Mouse (Mus musculus): Measurements from ENCODE around the gene Fli1.

The Fli1 gene

DNA sequence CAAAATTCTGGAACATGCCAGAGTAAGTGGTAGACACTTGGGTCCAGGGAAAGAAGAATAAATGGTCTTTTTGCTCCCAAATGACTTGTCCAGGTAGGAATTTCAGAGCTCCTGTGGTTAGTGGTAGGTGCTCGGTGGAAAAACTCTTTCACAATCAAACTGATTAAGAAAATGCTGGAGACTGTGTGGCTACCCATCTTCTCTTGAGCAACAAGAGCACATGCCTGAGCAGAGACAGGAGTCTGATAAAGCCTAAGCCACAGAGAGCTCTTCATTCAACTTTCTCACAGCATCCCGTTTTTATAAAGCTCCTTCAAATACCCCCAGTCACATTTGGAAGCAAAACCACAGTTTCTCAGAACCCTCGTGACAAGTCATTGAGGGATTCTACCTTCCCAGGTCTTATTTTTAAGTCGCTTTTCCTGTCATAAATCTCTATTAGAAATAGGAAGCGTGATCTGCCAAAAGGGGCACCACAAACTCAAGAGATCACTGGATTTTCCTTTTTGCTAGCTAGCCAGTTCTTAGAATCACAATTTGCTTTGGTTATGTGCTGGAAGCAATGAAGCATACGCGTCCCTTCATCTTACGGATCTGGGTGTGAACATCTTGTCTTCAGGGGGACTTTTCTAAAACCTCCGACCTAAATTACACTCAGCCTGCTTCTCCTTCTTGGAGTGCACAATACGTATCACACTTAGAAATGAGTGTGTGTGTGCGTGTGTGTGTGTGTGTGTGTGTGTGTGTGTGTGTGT lies 40.2 kb downstream of the Fli1 start:
- no peak for DNase-seq

DNA sequence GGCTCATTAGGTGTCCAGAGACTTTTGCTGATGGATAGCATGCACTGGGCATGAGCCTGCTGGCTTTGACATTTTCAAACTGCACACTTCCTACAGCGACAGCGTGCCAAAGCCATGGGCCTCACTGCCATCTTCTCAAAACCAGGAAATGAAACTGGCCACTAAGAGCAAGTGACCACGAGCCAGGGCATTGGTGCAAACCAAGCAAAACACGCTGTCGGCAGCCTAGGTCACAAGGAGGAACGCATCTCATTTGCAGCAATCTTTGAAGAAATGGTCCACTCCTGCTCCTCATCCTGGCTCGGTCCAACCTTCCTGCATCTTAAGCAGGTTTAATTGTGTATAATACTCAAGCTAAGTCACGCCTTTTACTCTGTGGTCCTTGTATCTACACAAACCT lies 41.8 kb downstream of the Fli1 start:
- no peak for DNase-seq

DNA sequence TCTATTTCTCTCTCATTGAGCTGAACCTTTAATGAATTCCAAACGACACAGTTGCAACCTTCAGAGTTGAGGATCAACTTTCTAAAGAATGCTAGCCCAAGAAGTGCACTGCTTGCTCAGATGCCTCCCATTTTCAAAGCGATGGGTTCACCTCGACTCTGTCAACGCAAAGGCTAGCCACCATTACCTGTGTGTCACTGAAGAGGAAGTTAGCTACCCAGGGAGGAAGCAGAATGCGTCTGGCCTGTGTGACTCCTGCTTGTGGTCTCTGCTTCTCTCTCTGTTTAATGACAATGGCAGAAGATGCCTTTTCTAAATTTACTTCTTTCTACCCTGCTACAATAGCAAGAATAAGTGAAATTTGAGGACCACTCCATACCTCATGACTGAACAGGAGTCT lies 42.6 kb downstream of the Fli1 start:
- no peak for DNase-seq

DNA sequence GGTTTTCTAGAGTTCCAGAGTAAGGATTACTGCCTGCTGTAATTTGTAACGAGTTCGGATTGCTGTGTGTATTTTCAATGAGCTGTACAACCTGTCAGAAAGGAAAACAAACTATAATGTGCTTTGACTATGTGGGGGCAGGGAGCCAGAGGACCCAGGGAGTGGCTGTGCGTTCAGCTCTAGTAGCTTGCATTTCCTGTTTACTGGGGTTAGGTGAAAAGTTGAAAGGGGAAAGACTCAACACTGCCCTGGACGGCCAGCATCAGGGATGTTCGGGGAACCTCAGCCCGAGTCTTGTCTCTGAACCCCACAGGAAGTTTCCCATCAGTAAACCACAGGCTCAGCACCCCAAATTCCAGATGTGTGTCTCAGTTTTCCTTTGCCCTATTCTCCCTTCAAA lies 43.2 kb downstream of the Fli1 start:
- DNase-seq, result peak in 1 of 2 experiments; percentile 57

DNA sequence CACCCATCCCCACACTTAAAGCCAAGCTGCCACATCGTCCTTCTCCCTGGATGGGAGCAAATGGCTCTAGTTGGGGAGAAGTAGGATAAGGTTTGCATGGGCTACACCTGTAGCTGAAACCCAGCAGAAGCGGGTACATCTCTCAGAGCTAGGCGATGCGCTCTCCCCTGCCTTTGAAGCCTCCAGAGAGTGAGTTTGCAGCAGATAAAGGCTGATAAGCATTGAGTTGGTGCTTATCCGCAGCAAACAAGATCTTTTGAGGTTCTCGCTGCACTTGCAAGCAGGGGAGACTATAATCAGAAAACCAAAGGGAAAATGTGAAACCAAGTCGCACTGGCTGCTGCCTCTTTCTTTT lies 47.0 kb downstream of the Fli1 start:
- peak; percentile 68 to 79 for DNase-seq

DNA sequence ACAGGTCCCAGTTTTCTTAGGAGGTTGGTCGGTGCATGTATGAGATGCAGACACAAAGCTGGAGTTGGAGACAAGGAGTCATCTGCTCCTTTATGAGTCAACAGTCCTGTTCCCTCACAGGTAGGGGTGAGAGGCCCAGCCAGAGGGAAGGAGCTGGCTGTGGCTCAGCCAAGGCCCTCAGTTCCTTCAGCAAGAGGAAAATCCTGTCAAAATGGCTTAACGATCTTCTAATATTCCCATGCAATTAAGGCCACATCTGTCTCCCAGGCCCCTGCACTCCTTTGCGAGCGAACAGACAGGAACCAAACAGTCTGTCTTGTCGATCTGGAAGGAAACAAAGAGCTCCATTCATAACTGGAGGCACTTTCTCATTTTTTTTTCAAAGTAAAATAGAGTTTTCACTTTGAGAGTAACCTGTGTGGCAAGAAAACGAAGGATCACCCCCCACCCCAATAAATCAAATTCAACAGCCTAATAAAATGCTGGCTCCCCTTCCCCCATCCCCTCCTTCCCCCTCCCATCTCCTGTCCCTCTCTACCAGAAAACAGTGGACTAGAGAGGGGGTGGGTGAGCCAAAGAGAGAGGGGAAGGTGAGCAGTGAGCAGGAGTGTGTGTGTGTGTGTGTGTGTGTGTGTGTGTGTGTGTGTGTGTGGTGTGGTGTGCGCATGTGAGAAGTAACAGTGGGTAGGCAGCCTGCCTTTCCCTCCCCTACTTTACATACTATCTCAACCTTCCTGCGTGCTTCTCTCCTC lies 47.6 kb downstream of the Fli1 start:
- no peak for DNase-seq

DNA sequence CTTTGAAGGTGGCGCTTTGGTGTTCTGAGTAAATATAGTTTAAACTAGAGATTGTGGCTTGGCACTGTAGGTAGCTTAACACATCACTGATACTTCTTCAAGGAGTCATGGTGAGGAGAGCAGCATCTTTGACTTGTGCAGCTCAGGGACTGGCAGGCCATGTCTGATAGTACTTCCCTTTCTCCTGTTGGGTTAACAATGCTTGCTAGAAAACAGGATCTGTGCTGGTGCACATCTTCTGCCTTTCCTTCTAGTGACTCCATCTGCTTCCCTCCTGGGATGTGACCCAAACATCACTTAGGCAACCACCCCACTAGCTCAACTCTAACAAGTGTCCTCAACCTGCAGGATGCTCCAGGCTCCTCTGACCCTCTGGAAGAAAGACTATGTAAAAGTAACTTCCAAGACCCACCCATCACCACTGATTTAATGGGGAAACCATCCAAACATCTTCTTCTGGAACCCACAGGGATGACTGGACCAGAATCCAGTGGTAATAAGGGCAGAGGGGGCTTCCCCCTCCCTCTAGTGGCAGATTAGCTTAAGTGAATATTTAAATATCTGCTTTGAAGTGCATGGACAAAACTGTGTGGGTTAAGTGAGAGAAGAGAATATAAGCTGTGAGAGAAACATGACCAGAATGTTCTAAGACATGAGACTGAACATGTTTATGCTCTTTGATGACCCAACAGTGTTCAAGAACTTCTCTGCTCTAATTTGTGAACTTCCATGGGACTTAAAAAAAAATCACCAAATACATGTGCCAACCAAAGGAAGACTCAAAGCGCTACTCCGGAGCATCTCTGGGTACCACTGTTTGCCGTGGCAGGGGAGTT lies 48.9 kb downstream of the Fli1 start:
- no peak for DNase-seq

DNA sequence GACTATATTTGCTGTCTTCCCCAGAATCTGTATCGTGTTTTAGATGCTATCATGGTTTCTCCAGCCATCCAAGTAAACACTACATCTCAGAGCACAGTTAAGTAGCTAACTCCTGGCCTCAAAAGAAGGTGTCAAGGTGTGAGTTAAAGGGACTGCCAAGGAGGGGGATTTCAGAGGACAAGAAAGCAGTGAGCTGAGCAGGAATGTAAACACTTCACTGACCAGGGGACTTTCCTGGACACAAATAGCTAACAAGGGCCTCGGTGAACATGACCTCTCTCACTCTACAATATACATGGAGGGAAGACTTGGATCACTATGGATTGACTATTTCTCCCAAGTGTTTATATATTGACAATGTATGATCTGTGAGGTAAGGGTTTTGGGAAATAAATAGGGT lies 49.9 kb downstream of the Fli1 start:
- no peak for DNase-seq

DNA sequence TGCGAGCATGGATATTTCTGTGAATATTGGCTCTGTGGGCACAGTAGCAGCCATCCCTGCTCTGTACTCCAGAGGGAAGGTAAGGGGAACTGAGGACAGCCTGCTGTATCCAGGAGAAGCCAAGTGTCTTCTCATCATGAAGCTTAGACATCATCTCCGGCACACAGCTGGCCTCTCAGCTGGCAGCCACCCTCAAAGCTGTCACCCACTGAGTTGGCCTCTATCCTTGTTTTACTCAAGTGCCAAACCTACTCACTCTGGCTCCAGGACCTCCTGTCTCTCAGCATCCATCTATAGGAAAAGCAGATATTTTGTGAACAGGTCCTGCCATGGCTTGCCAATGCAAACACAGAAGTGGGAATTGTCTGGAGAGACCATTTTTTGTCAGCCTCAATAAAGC lies 51.2 kb downstream of the Fli1 start:
- DNase-seq, result no peak

DNA sequence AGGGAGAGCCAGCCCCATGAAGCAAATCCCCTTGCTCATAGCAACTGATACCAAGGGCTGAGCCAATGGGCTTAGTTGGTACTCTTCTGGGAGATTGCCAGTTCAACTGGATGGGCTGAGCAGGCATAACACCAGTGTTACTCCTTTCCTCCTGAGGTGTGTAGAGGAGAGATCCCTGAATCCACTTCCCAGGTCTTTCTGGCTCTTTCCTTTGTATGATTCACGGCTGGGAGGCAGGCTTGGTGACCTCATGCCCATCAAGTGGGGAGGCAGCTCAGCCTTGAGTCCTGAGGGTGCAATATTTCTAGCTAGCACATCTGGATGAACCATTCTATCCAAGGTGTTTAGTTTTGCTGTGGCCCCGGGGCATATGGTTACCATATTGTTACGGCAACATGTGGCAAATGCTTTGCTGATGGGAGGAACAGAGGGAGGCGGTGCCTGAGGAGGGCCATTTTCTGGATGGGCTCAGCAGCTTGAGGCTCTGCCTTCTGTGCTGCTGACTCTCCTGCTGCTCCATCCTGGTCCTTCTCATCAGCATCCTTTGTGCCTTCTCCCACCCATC lies 52.8 kb downstream of the Fli1 start:
- DNase-seq, result no peak

DNA sequence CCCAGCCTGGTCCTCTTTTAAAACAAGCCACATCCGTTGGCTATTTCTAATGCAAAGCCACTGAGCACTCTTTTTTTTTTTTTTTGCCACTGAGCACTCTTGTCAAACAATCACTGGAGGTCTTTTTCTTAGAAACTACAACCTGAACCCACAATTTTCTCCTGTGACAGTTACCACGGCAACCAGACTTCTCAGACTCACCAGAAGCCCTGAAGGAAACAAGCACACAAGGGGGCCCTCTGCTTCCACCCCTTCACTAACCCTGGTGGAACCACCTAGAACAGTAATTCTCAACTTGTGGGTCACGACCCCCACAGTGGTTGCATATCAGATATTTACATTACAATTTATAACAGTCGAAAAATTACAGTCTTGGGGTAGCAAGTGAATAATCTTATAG lies 53.3 kb downstream of the Fli1 start:
- DNase-seq, result peak in 1 of 2 experiments; percentile 48

DNA sequence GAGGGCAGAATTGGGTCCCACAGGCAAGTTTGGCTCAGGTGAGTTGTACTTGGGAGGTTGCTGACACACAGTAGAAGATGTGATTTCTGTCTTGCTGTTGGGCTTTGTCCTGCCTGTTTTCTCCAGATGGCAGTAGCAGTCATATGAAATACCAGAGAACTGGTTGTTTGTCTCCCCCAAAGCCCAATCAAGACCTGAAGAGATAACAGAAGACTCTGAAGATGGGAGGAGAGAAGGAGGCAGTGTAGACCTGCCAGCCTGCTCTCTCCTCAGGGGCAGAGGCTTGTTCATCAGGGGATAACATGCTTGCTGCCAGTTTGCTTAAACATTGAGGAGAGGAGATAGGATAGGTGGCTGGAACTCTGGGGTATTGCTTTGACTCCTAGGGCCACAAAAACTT lies 54.0 kb downstream of the Fli1 start:
- no peak for DNase-seq

DNA sequence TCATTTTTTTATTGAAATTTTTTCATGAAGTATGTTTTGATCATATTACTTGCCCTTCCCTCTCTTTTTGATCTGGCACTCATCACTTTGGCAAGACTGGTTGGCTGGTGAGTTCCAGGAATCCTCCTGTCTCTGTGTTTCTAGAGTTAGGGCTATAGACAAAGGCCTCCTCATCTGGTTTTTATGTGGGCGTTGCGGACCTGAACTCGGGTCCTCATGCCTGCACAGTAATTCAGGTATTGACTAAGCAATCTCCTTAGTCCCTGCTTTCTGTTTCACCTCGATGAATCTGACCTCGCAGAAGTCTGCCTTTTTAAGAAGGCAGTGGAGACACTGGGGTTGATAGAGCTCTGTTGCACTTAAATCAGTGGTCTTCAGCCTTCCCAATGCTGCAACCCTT lies 54.8 kb downstream of the Fli1 start:
- no peak for DNase-seq

DNA sequence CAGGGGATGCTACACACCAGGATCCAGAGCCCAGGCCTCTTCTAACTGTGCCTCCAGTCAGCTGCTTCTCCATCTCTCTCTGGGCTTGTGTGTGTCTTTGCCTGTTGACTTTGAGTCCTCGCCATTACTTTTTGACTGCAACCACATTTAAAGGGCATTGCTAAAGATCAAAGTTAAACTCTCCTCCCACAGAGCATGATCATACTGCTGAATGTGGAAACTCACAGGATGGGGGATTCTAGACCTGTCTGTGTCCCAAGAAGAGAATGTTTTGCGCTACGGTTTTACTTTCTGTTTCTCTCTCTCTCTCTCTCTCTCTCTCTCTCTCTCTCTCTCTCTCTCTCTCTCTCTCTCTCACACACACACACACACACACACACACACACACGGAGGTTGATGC lies 55.3 kb downstream of the Fli1 start:
- DNase-seq, result no peak

DNA sequence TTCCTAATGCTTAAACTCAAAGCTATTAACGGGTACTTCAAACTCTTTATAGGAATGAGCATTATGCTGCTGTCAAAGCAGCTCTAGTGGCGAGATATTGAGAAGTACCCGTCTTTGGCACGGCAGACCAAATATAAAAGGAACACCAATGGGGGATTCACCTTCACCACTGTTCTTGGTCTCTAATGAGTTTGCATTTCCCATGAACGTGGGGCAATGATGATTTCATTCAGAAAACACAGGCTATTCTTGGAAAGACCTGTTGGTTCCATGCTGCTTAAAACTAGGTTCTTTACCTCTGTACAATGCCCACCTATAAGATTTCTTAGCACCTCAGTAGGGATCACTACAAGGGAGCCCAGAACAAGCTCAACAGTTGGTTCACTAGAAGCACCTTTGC lies 62.2 kb downstream of the Fli1 start:
- no peak for DNase-seq

DNA sequence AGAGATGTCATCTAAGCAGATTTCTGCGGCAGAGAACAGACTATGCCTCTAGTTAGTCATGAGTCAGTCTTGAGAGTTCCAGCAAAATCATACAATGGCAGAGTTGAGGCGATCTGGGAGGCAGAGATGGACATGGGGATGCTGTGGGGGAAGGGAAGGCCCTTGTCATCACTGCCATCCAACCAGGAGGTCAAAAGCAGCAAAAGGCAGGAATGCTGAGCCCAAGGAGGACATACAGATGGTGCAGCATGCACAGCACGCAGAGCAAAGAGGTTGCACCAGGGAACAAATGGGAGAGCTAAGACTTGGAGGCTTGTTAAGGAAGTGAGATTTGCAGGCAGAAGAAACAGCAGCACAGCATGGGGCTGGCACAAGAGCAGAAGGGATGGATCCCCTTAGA lies 63.9 kb downstream of the Fli1 start:
- no peak for DNase-seq

DNA sequence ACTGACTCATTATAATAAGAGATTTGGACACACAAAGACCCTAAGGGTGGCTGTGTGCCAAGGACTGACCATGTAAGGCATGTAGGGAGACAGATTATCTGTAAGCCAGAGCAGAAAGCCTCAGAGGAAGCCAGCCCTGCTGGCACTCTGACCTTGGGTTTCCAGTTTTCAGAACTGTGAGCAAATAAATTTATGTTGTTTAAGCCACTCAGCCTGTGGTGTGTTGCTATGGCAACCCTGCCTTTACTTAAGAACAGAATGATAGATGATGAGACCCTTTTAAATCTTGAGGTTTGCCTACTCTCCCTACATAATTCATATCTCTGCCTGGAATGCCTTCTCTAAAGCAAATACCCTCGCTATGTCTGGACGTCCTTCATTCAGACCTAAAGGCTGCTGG lies 64.6 kb downstream of the Fli1 start:
- no peak for DNase-seq

DNA sequence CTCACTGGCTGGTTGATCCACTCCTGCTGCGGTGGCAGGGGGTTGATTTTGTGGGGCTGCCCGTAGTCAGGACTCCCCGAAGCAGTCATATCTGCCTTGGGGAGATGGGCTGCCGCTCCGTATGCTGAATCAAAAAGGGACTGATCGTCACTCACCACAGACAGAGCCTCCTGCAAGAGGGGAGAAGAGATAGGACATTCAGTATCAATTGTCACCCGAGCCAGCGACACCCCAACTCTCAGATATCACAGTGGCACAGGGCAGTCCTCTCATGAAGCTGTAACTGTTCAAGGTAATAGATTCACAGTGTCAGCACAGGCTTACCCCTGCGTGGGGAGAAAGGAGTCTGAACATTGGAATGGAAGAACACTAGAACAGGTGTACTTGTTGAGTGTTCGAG lies 66.1 kb downstream of the Fli1 start:
- DNase-seq, result no peak

DNA sequence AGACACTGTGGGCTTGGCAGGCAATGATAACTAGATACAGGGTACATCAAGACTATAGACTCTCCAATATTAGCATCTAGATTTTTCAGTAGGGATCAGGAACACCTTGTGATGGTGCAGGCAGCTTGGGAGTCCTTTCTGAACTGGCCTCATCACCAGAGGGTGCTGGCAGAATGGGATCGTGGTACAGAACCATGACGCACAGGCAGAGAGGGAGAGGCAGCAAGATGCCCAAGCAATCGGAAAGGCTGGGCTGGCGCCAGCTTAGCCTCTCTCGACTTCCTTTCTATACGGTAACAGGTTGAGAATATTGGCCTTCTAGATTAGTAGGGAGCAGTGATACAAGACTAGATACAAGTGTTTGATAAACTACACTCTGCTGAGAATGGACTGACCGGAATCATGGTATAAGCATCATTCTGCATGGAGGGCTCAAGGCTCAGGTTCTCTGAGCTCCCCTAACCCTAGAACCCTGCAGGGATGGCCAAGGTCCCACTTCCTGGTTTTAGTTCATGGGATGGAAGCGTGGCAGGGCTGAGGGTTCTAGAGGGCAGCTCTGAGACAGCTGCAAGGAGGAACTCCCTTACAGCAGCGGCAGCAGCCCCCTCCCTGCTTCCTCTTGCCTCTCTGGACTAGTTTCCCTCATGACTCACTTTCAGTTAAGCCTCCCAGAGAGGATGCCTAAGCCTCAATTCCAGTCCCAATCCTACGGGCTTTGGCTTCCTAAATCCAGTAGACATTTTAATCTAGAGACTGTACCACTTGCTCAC lies 67.9 kb downstream of the Fli1 start:
- no peak for DNase-seq

DNA sequence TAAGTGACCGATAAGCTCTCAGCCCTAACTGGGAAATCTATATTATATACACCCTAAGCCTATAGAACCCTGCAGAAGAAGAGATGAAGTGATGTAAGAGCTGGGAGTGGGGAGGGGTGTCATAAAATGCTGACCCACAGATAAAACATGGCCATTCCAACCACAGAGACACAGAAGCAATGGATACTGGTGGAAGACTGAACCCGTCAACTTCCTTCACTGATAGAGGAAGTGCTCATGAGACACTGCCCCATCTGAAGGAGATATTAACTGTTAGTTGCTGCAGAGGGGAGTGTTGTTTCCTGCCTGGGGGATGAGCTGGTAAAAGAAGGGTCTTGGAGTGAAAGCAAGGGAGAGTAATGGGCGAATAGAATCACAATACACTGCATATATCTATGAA lies 70.3 kb downstream of the Fli1 start:
- DNase-seq, result no peak

DNA sequence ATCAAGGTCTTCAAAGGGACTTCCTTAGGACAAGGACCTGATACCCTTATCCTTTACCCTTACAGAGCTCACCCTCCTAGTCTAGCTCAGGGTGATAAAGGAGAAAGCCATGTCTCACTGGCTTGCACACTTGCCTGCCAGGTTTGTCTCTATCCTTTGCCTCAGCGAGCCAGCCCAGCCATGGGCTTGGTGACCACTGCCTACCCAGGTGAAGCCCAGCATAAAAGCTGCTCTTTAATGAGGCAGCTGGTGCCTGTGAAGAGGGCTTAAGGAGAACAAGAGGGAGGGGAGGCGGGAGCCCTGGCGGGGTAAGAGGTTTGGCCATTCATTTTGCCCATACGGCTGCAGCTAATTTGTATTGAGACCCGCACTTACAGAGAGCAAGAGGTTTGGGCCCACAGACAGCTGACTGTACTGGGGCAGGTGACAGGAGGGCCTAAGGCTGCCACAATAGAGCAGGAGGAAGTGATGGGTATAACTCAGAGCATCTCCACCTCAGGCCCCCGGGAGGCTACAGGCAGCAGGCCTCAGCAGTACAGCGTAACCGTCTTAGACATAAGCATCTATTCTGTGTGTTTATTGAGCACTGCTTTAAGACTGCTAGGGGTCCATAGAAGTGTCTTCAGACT lies 73.4 kb downstream of the Fli1 start:
- no peak for DNase-seq

DNA sequence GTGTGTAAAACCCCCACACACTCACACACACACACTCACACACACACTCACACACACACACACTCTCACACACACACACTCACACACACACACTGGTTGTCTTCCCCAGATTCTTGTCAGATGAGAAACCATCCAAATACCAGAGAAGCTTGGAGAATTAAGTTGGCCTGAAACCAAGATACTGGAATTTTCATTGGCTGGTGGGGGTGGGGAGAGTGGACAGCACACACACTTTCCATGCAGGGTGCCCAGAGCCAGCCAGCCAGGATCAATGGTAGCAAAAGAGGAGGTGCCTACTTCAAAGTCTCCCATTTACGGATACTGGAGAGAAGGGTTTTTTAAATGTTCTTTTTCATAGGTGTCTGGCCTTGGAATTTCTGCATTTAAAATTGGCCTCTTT lies 74.3 kb downstream of the Fli1 start:
- DNase-seq, result no peak
